Mouse (Mus musculus): ENCODE measurements at regions not wholly inside any gene's neighbourhood (a gene's known extent, or its start where the extent isn't known, plus 50 kb on each side); places are given as distances from the start of the nearest gene placed in this dataset.

DNA sequence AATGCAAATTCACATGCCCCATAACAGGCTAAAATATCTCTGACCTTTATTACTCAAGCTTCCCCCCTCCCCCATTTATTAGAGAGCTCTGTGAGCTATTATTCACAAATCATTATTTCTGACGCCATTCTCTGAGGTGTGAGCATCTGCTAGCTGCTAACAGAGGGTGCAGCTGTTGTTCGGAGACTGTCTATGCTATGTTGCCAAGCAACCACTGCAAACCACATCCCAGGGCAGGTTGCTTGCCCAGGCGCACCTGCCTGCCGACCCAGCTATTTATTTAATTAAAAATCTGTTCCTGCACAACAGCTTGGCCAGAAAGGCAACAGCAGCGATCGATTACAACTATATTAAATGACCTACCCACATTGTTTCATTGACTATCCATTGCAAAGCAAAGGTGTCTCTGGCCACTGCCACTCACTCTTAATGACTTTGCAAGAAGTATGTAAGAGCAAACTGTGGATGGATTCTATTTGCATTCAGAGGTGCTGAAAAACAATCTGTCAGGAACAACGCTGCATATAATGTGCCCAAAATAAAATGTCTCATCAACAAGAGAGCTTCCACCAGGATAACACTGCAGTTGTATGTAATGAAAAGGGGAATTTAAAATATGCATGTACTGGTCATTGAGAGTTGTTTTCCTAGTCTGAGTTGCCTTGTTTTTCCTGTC is 84.2 kb upstream of the Cacna2d1 start:
- TF ChIP-seq CTCF (IDR thresholded peaks at IDR 0.05; ENCODE audit: low read depth) (no peak), EP300 (IDR thresholded peaks at IDR 0.05; ENCODE audit: low read depth) (no peak)
